10 mouse cellular contexts compared by ENCODE assay signal in the genomic region with DNA sequence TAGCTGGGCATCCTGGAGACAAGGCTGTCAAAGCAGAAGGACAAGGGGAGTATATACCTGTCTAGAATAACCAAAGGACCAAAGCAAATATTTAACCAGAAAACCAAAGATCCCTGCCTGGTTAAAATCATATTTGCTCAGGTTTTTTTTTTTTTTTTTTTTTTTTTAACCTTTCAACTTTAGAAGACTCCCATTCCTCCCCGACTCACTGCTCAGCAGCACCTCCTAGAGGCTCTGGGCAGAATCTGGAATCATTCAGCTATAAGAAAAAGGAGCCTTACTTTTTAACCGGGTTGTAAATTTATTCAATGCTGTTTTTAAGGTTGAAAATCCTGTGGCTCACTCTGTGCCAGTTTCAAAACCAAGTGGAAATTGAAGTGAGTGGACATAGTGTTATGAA. TPM values are rescaled to one million over a fixed set of nuclear protein-coding genes. Genes with fewer than 3 reads are reported as not detected.
A peak's percentile ranks its signal among the peaks of the same experiment; 100 is the strongest.
DNase-seq lines count a peak whose midpoint lies in the region; ATAC-seq and TF ChIP-seq lines count a peak whose summit lies in the region.
"Had no signal": no experiment of that assay in that cellular context is flagged by ENCODE, and none has a peak within 500 bp of the region (broad histone marks: within the 10 kb centered on the region; RNA-seq: fewer than 3 reads in every experiment).

No protein-coding gene starts in this region.

- H3K27me3 ChIP-seq in embryonic facial prominence, embryonic 11.5 days (ENCODE audit: control insufficient read depth, insufficient read depth, low read length) = no peaks in the 10 kb centered on the region
- H3K27me3 ChIP-seq in embryonic facial prominence, embryonic 10.5 days (replicated peaks; ENCODE audit: low read depth, poor library complexity, severe bottlenecking) = no peaks in the 10 kb centered on the region
- no peaks in the 10 kb centered on the region for H3K27me3 ChIP-seq in neural tube, embryonic 11.5 days (ENCODE audit: control insufficient read depth, insufficient read depth, low read length)
- H3K27me3 ChIP-seq in neural tube, embryonic 15.5 days (replicated peaks) = no peaks in the 10 kb centered on the region
- H3K27me3 ChIP-seq in stomach, postnatal 0 days (ENCODE audit: control insufficient read depth, insufficient read depth, low read length) = no peaks in the 10 kb centered on the region

- peak; percentile 30 for DNase-seq in embryonic facial prominence, embryonic 11.5 days (ENCODE audit: low spot score)
- no peak for DNase-seq in embryonic facial prominence, embryonic 10.5 days (ENCODE audit: low spot score)
- DNase-seq in neural tube, embryonic 11.5 days (ENCODE audit: low spot score) = peak; percentile 30
- DNase-seq in embryo, embryonic 11.5 days (ENCODE audit: low read depth, low spot score) = peak; percentile 16
- peak; percentile 31 for DNase-seq in stomach, postnatal 0 days (ENCODE audit: low spot score)
- DNase-seq in right cerebral cortex, adult 18-20 months = no peak
- DNase-seq in adrenal gland, adult 2 months = no peak

- no peak for TF ChIP-seq EP300 in stomach, postnatal 0 days (optimal IDR thresholded peaks at IDR 0.05)

- H3K9ac ChIP-seq in embryonic facial prominence, embryonic 11.5 days (replicated peaks; ENCODE audit: low read length) = no peak overlapping the region
- H3K9ac ChIP-seq in neural tube, embryonic 11.5 days (ENCODE audit: low read length) = no peak overlapping the region
- H3K9ac ChIP-seq in neural tube, embryonic 15.5 days (replicated peaks) = no peak overlapping the region
- no peak overlapping the region for H3K9ac ChIP-seq in stomach, postnatal 0 days (ENCODE audit: low read length)

- 62% methylated on average over 2 of the region's 2 CpGs for WGBS in embryonic facial prominence, embryonic 11.5 days
- WGBS in embryonic facial prominence, embryonic 10.5 days = 77% methylated on average over 2 of the region's 2 CpGs
- 66% methylated on average over 2 of the region's 2 CpGs for WGBS in neural tube, embryonic 11.5 days
- 77% methylated on average over 2 of the region's 2 CpGs for WGBS in neural tube, embryonic 15.5 days
- 55% methylated on average over 2 of the region's 2 CpGs for WGBS in stomach, postnatal 0 days

- no peak overlapping the region for H3K4me2 ChIP-seq in embryonic facial prominence, embryonic 11.5 days (ENCODE audit: low read depth, low read length)
- no peak overlapping the region for H3K4me2 ChIP-seq in neural tube, embryonic 11.5 days (ENCODE audit: low read depth)
- no peak overlapping the region for H3K4me2 ChIP-seq in neural tube, embryonic 15.5 days
- H3K4me2 ChIP-seq in stomach, postnatal 0 days (replicated peaks; ENCODE audit: low read depth) = no peak overlapping the region

- H3K9me3 ChIP-seq in embryonic facial prominence, embryonic 11.5 days (replicated peaks; ENCODE audit: control insufficient read depth, low read length) = no peaks in the 10 kb centered on the region
- no peaks in the 10 kb centered on the region for H3K9me3 ChIP-seq in embryonic facial prominence, embryonic 10.5 days
- H3K9me3 ChIP-seq in neural tube, embryonic 11.5 days (ENCODE audit: control insufficient read depth, low read length) = no peaks in the 10 kb centered on the region
- H3K9me3 ChIP-seq in neural tube, embryonic 15.5 days (replicated peaks) = no peaks in the 10 kb centered on the region
- H3K9me3 ChIP-seq in stomach, postnatal 0 days (ENCODE audit: control insufficient read depth, low read length) = no peaks in the 10 kb centered on the region

- no peak overlapping the region for H3K4me3 ChIP-seq in embryonic facial prominence, embryonic 11.5 days (ENCODE audit: low read depth, low read length)
- no peak overlapping the region for H3K4me3 ChIP-seq in embryonic facial prominence, embryonic 10.5 days
- no peak overlapping the region for H3K4me3 ChIP-seq in neural tube, embryonic 11.5 days (ENCODE audit: low read depth, low read length)
- H3K4me3 ChIP-seq in neural tube, embryonic 15.5 days (replicated peaks) = no peak overlapping the region
- no peak overlapping the region for H3K4me3 ChIP-seq in stomach, postnatal 0 days (ENCODE audit: low read depth, low read length)

- no peaks in the 10 kb centered on the region for H3K4me1 ChIP-seq in embryonic facial prominence, embryonic 11.5 days (ENCODE audit: control insufficient read depth, insufficient read depth, low read length)
- no peaks in the 10 kb centered on the region for H3K4me1 ChIP-seq in embryonic facial prominence, embryonic 10.5 days
- no peaks in the 10 kb centered on the region for H3K4me1 ChIP-seq in neural tube, embryonic 11.5 days (ENCODE audit: control insufficient read depth, insufficient read depth, low read length)
- no peaks in the 10 kb centered on the region for H3K4me1 ChIP-seq in neural tube, embryonic 15.5 days
- H3K4me1 ChIP-seq in stomach, postnatal 0 days (replicated peaks; ENCODE audit: control insufficient read depth, insufficient read depth) = no peaks in the 10 kb centered on the region

- TF ChIP-seq CTCF in stomach, postnatal 0 days (IDR thresholded peaks at IDR 0.05; ENCODE audit: low read depth) = peak; percentile 64

- no peak for ATAC-seq in embryonic facial prominence, embryonic 11.5 days (replicated peaks; ENCODE audit: insufficient number of reproducible peaks, low FRiP score, low TSS enrichment, low read depth)
- no peak for ATAC-seq in neural tube, embryonic 11.5 days (ENCODE audit: insufficient read depth, low FRiP score, low TSS enrichment)
- ATAC-seq in neural tube, embryonic 15.5 days (ENCODE audit: low FRiP score) = no peak
- no peak for ATAC-seq in stomach, postnatal 0 days (ENCODE audit: low FRiP score, low TSS enrichment)
- ATAC-seq: forebrain, embryonic 16.5 days had no signal

- H3K36me3 ChIP-seq in embryonic facial prominence, embryonic 11.5 days (replicated peaks; ENCODE audit: control insufficient read depth, insufficient read depth, low read depth, low read length) = no peaks in the 10 kb centered on the region; the same call in 1 of the 2 replicates
- peaks cover 87% of the 10 kb centered on the region for H3K36me3 ChIP-seq in embryonic facial prominence, embryonic 10.5 days (replicated peaks)
- peaks cover 9% of the 10 kb centered on the region for H3K36me3 ChIP-seq in neural tube, embryonic 11.5 days (ENCODE audit: control insufficient read depth, insufficient read depth, low read length)
- H3K36me3 ChIP-seq in neural tube, embryonic 15.5 days = peaks cover 48% of the 10 kb centered on the region
- 0 out of 2 replicates have a peak, but pooled peaks cover 4% of the 10 kb centered on the region for H3K36me3 ChIP-seq in stomach, postnatal 0 days (ENCODE audit: control insufficient read depth, insufficient read depth, low read length)
- H3K36me3 ChIP-seq: G1E had no signal

- no peak overlapping the region for H3K27ac ChIP-seq in embryonic facial prominence, embryonic 11.5 days (replicated peaks; ENCODE audit: low read depth, low read length)
- H3K27ac ChIP-seq in embryonic facial prominence, embryonic 10.5 days (replicated peaks) = no peak overlapping the region
- no peak overlapping the region for H3K27ac ChIP-seq in neural tube, embryonic 11.5 days (ENCODE audit: low read depth, low read length)
- H3K27ac ChIP-seq in neural tube, embryonic 15.5 days (replicated peaks) = no peak overlapping the region
- H3K27ac ChIP-seq in stomach, postnatal 0 days (replicated peaks) = no peak overlapping the region

RNA-seq across cellular contexts. Expression of gene Slc6a3, which starts 33.8 kb away (rescaled TPM):
- 0.10 TPM in 1 of 2 replicates, not detected in the other for polyA plus RNA-seq in embryonic facial prominence, embryonic 11.5 days (2014; fragmentation: Nextera tagmentation; extraction: Ambion mirVana)
- polyA plus RNA-seq in embryonic facial prominence, embryonic 10.5 days (2016; fragmentation: Nextera tagmentation; extraction: Ambion mirVana) = 0.20 TPM in 1 of 2 replicates, not detected in the other
- polyA plus RNA-seq in neural tube, embryonic 11.5 days (2014; fragmentation: Nextera tagmentation; extraction: Ambion mirVana) = 0.20 TPM in 1 of 2 replicates, not detected in the other
- polyA plus RNA-seq in neural tube, embryonic 15.5 days (2015; fragmentation: Nextera tagmentation; extraction: Ambion mirVana) = 0.10 and 0.15 TPM in 2 replicates
- 0.05 TPM in 1 of 2 replicates, not detected in the other for polyA plus RNA-seq in stomach, postnatal 0 days (2015; fragmentation: Nextera tagmentation; extraction: Ambion mirVana)
- under 1 TPM in 1 of 2 experiments, not detected in 1; 0.09 TPM for total RNA-seq in adrenal gland, adult 2 months (2021)
- polyA plus RNA-seq in adrenal gland, adult 2 months (2012; rRNA removed) = 0.13 TPM in 1 of 2 replicates, not detected in the other
- total RNA-seq: G1E had no signal
- polyA plus RNA-seq: G1E had no signal

RNA-seq across cellular contexts. Expression of gene Lpcat1, which starts 35.7 kb away (rescaled TPM):
- polyA plus RNA-seq in embryonic facial prominence, embryonic 11.5 days (2014; fragmentation: Nextera tagmentation; extraction: Ambion mirVana) = 49.4 and 52.2 TPM in 2 replicates
- polyA plus RNA-seq in embryonic facial prominence, embryonic 10.5 days (2016; fragmentation: Nextera tagmentation; extraction: Ambion mirVana) = 59.4 and 60.5 TPM in 2 replicates
- polyA plus RNA-seq in neural tube, embryonic 11.5 days (2014; fragmentation: Nextera tagmentation; extraction: Ambion mirVana) = 46.0 and 49.8 TPM in 2 replicates
- 51.7 and 62.6 TPM in 2 replicates for polyA plus RNA-seq in neural tube, embryonic 15.5 days (2015; fragmentation: Nextera tagmentation; extraction: Ambion mirVana)
- polyA plus RNA-seq in stomach, postnatal 0 days (2015; fragmentation: Nextera tagmentation; extraction: Ambion mirVana) = 8.5 and 8.6 TPM in 2 replicates
- total RNA-seq in adrenal gland, adult 2 months (2021) = 10 to 100 TPM; 11.8 to 17.3 TPM
- polyA plus RNA-seq in adrenal gland, adult 2 months (2012; rRNA removed) = 20.3 and 23.4 TPM in 2 replicates
- polyA plus RNA-seq: G1E had no signal

Comparison
In these comparisons a context has a peak if more than half of its experiments do, and no peak if none do; other contexts are left out.
1. DNase-seq: peak in embryonic facial prominence, embryonic 11.5 days (single experiment), neural tube, embryonic 11.5 days (single experiment), embryo, embryonic 11.5 days (single experiment) and stomach, postnatal 0 days (single experiment); none in embryonic facial prominence, embryonic 10.5 days (single experiment), right cerebral cortex, adult 18-20 months (single experiment) and adrenal gland, adult 2 months (single experiment).